11 mouse cellular contexts compared by ENCODE assay signal in genomic region chr9:42757012-42757640, GRCm38 (mm10).
"Had no signal": no experiment of that assay in that cellular context is flagged by ENCODE, and none has a peak within 500 bp of the region (broad histone marks: within the 10 kb centered on the region; RNA-seq: fewer than 3 reads in every experiment).

No protein-coding gene starts in this region.

- H3K9ac ChIP-seq: limb, embryonic 15.5 days; neural tube, embryonic 15.5 days had no signal

- H3K27me3 ChIP-seq: limb, embryonic 15.5 days; neural tube, embryonic 15.5 days had no signal

- H3K4me3 ChIP-seq: left cerebral cortex, adult 2 months; limb, embryonic 15.5 days; myocyte; neural tube, embryonic 15.5 days had no signal

- H3K36me3 ChIP-seq: limb, embryonic 15.5 days; neural tube, embryonic 15.5 days had no signal

- H3K4me2 ChIP-seq: limb, embryonic 15.5 days; neural tube, embryonic 15.5 days had no signal

- H3K9me3 ChIP-seq: limb, embryonic 15.5 days; neural tube, embryonic 15.5 days had no signal

- DNase-seq: kidney, adult 2 months; lung, adult 18-20 months; midbrain, embryonic 14.5 days; right cerebral cortex, adult 18-20 months; right cerebral cortex, postnatal 25 days; thymus, adult 18-20 months; thymus, postnatal 14 days had no signal

- H3K27ac ChIP-seq: left cerebral cortex, adult 2 months; neural tube, embryonic 15.5 days had no signal
